Mouse (Mus musculus) layer of hippocampus, postnatal 14 days (tissue): Measurements from ENCODE around the gene Kctd17. TPM values are rescaled to one million over a fixed set of nuclear protein-coding genes. Genes with fewer than 3 reads are reported as not detected.

Experiments
- DNase-seq, 2 experiments: peaks; one replicate each; pipeline ENCODE4 v3.0.0; 2021 to 2022; ENCODE audit warnings: low spot score in 2 of 2, mixed read lengths in 1 of 2
- long read RNA-seq, 2 experiments: library from polyadenylated mRNA; stranded (forward); transcript quantifications; one replicate each; pipeline ENCODE4 v2.0.0; 2021
- total RNA-seq, 2 experiments: library from RNA; stranded (reverse); gene quantifications; 2 replicates each; pipeline ENCODE4 v1.2.3; 2021

The Kctd17 gene
- 100 to 1,000 TPM; 254 to 262 TPM for total RNA-seq
- long read RNA-seq, experiment 1, transcript Kctd17-209 (7 exons, 1,632 nt) = minor isoform, 24 of 132 reads
- long read RNA-seq, experiment 1, transcript Kctd17-202 (6 exons, 986 nt) = major isoform, 26 of 132 reads
- long read RNA-seq, experiment 1, partial matches to known transcripts = 19 of 132 reads
- long read RNA-seq, experiment 1, other reads (novel, unspliced or antisense) = 62 of 132 reads
- long read RNA-seq, experiment 2, transcript Kctd17-202 (6 exons, 986 nt) = major isoform, 56 of 194 reads
- long read RNA-seq, experiment 2, transcript Kctd17-209 (7 exons, 1,632 nt) = minor isoform, 32 of 194 reads
- long read RNA-seq, experiment 2, partial matches to known transcripts = 34 of 194 reads
- long read RNA-seq, experiment 2, other reads (novel, unspliced or antisense) = 69 of 194 reads

DNA sequence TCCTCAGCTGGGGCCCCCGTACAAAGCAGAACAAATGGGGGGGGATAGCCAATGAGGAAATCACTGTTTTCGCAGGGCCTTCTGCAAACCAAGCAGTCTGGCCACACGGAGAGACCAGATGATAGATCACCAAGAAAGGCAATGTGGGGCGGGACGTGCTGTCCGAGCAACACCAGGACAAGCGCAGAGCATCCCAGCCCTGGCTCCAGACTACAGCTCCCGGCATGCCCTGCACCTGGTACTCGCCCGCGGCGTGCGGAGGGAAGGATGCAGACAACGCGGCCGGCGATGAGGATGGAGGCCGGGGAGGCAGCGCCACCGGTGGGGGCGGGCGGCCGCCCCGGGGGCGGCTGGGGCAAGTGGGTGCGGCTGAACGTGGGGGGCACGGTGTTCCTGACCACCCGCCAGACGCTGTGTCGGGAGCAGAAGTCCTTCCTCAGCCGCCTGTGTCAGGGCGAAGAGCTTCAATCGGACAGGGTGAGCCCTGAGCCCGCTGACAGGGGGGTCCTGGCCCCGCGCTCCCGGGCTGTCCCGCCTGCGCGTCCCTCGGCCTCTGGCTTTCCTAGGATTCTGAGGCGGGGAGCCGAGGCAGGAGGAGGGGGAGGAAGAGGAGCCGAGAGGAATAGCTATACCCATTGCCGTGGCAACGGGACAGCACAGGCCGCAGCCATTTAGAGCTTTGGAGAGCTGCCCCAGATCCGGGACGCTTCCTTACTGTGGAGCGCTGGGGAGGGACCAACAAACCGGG is at the start of gene Kctd17:
Gene Kctd17, plus strand, starts transcription at position 174 of the 748 bp plus-strand sequence.
- DNase-seq = peak; percentile 71 to 76

DNA sequence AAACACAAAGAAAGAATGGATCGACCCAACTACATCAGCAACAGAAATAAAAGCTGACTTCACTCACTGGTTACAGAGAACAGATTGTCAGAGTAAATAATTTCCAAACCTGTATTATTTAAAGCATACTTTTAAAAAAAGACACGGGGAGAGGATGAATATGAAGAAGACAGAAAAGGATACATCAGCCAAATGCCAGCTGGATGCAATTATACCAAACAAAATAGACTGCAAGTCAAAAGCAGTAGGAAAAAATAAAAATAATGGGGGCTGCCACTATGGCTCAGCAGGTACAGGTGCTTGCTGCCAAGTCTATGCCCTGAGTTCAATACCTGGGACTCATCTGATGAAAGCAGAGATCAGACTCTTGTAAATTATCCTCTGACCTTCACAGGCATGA is 48.2 kb upstream of the Kctd17 start:
- DNase-seq = no peak

DNA sequence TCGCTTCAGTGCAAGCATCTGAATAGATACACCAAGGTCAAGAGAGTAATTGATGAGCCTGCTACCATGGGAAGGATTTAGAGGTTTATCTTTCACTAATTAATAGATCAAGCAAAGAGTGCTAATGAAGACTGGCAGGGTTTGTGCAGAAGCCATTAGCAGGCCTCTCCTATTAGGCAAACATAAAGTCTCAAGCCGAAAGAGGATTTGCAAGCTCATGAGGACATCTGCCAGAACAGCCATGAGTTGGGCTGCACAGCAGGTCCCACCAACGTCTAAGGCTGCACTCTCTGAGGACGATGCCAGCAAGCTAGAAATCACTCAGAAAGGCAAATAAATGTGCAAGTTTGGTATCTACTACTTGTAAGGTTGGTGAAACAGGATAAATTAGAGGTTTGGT is 47.6 kb upstream of the Kctd17 start:
- DNase-seq = peak in 1 of 2 experiments; percentile 64

DNA sequence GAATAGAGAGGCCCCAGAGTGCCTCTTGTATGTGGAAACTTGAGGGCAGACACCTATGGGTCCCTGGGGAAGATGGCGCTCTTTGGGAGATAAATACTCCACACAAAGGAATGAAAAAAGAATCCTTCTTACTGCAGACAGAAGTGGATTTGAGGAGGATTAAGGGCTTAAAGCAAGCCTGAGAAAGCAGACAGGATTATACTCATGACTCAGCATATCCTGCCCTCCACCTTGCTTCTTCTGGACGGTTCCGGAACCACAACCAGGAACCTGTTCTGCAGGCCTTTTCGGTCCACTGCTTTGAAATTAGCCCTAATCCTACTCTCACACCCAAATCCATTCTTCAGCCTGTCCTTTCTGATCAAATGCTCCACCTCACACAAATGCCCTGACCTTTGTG is 46.2 kb upstream of the Kctd17 start:
- DNase-seq = no peak

DNA sequence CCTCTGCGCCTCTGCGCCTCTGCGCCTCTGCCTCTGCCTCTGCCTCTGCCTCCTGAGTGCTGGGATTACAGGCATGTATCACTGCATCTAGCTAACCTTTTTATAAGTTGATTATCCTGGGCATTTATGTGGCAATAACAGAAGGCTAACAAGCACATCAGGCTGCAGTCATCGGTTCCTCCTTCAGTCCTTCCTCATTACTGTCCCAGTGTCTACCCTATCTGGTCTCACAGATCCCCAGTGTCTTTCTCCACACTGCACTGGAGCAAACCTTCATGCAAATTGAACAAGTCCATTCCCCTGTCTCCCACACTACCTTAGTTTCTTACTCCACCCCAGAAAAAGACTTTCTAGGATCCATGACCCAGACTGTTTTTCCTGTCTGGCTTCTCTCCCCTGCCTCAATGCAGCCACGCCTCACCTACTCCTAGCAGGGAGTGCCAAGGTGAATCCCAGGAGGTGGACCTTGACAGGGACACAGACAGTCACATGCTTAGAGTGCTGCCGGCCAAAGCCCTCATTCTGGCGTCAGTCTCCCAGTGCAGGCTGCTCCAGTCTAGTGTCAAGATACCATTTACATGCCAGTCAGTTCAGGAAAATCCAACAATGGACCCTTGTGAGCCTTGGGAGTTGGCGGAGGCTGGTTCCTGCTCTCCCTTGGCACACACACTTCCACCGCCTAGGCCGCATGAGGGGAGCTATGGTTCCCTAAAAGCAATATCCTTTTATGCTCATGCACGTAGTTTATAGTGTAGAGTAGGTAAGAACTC is 44.7 kb upstream of the Kctd17 start:
- DNase-seq = peak; percentile 45 to 78

DNA sequence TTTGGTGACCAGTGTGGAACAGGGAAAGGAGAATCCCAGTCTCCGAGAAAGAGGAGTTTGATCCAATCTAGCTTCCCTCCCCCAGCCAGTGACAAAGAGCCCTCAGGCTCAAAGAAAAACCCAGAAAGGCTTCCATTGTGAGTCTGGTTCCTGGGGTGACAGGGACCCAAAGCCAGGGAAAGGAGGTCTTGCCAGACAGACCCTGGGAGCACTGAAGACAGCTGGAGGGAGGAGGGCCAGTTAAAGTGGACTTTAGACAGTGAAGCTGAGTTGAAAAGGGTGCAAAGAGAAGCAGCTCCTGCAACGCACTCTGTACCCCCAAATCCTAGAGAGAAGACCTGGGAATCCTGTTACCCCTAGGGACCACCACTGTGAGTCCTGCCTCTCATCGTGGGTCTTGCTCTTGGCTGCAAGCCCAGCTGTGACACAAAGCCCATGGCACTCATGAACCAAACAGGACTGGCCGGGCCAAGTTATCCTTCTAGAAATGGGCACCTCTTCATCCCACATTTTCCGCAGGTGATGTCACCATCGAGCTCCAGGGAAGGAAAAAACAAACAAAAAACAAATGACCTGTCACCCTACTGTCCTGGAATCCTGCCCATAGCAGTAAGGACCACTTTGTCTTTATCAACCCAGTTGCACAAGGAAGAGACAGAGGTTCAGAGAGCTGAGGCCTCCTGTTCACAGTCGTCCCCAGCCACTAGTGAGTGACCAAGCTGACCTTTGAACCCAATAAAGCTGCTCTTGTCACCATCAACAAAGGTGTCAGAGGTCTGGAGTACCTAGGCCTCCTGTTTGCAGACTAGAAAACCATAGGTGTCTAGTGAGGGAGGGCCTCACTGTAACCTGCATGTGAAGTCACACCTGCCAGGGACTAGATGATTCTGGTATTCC is 43.9 kb upstream of the Kctd17 start:
- peak; percentile 60 to 74 for DNase-seq

DNA sequence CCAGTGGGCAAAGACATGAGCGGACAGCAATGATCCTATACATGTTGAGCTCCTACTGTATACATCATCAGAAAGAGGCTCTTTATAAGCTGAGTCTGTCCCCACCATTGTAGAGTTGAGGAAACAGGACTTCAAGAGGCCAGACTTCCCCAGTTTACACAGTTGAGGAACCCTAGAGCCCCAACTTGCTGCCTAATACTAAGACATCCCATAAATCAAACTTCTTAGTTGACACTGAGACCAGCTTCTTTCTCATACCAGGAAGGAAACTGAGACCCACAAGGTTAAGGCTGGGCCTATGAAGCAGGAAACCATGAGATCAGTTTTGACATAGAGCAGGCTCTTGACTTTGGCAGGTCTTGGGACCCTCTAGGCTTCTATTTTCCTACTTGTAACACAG is 42.8 kb upstream of the Kctd17 start:
- DNase-seq = no peak

DNA sequence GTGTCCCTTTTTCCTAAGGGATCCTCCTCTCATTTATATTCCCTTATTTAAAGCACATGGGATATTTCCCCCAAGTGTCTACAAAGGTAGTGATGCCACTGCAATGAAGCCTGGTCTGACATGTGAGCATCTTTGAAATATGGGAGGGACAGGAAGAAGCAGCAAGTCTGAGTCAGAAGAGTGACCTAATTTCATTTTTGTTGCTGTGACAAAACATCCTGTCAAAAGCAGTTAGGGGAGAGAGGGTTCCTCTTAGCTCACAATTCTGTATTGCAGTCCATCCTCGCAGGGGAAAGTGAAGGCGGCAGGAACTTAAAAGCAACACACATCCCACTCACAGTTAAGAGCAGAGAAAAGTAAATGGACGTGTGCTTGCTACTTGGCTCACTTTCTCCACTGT is 37.5 kb upstream of the Kctd17 start:
- no peak for DNase-seq

DNA sequence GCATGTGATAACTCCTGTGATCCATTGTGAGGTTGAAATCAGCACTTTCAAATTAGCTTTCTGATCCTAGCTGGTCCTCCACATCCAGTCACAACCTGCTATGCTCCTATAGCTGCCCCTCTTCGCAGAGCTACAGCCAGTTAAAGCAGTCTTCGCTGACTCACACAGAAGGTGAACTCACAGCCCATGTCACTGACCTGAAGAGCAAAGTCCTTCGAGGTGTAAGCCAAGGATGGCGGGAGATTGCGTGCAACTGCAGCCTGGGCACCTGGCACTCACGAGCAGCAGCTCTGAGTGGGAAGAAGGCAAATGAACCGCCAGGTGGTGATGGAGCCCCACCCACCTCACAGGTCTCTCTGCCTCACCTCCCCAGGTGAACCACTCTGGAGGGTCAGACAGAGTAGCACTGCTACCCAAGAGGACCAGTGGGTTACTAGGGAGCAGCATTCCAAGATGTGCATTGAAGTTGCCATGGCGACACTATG is 32.8 kb upstream of the Kctd17 start, which contains the start of gene Tex33:
Gene Tex33, minus strand, starts transcription at position 435 of the 485 bp plus-strand sequence.
- DNase-seq = no peak

DNA sequence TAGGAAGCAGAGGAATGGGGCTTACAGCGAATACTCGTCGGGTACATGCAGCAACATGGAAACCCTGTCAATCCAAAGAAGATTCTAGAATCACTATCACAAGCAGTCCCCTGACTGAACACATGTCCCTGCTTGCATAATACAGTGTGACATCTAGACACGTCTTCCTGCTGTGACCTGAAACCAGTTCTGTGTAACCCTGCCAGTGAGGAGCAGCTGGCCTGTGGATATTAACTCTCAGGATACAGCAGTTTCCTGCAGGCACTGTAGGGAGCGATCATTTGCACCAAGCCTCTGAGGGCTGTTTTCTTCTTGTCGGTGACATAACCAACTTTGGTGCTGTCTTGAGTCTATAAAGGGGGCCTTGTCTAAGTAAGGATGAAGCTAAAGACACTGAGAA is 27.0 kb upstream of the Kctd17 start:
- no peak for DNase-seq

DNA sequence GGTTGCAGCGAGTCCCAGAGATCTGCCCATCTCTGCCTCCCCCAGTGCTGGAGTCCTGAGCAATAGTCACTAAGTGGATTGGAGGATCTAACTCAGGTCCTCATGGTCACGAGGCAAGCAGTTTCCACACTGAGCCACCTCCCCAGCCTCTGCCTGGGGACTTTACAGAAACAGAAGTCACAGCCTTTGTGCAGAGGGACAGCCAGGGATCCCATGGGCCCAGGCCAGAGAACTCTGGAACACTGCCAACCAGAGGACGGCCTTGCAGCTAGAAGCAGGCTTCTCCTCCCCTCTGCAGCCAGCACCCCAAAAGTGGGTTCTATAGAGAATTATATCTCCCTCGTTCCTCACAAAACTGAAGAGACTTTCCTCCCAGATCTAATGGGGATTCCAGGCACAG is 26.4 kb upstream of the Kctd17 start:
- peak; percentile 51 to 56 for DNase-seq

DNA sequence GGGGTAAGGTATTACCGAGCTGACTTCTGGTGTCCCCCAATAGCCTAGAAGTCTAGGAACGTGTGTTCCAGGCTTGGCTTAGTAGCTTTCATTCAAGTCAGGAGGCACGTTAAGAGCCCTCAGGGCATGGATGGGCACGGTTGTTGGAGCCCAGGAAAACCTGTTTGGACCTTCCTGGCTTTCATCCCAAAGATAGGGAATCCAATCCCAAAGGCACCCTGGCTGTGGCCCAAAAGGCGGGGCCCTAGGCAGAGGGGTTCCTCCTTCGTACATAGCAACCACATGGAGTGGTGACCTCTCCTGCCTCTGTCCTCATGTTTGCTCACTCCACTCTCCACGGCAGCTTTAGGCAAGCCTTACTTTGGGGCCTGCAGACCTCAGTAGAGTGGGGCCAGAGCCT is 25.9 kb upstream of the Kctd17 start:
- no peak for DNase-seq

DNA sequence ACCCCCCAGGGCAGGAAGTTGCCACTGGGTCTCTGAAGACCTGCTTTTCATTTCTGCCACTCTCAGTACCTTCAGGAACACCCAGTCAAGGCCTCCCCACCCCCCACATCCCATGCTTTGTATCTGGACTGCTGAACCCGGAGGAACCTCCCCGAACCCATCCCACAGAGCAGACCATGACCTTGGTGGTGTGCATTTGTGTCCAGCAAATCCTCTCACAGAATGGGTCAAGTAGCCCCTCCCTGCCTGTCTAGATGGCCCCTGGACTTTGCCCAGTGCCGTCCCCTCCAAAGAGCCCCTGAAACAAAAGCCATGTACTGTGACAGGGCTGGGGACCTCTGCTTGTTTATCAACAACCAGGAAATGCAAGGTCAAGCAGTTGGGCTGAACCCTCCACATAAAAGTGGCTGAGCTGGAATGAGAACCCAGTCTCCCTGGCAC is 25.0 kb upstream of the Kctd17 start:
- no peak for DNase-seq

DNA sequence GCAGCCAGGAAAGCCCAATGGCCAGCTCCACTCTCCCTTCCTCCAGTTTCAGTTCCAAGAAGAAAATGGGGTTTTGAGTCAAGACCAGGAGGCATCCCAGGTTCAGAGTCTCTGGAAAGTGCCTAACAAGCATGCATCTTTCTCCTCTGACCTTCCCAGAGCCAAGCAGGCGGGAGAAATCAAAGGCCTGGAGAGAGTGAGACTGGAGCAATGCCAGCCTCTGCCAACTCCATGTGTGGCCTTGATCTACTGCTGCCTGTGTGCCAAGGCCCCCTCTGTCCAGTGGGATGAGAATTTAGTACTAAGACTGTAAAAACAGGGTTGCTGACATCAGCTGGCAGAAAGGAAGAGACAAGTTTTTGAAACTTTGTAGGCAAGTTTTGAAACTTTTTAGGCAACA is 24.5 kb upstream of the Kctd17 start:
- DNase-seq = peak in 1 of 2 experiments; percentile 66

DNA sequence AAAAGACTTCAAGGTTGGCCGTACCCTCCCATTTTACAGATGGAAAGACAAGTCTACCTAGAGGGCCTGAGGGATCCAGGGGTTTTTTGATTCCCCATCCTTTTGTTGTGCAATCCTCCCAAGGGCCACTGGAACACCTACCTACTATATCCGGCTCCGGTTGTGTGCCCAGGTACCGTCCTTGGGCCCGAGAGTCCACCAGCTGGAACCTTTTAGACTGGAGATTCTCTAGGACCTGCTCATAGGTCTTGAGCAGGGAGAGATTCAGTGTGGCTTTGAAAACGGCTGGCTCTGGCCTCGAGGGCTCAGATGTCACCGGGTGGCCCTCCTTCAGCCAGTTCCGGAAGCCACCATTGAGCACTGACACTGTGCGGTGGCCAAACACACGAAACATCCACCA is 23.3 kb upstream of the Kctd17 start:
- no peak for DNase-seq

DNA sequence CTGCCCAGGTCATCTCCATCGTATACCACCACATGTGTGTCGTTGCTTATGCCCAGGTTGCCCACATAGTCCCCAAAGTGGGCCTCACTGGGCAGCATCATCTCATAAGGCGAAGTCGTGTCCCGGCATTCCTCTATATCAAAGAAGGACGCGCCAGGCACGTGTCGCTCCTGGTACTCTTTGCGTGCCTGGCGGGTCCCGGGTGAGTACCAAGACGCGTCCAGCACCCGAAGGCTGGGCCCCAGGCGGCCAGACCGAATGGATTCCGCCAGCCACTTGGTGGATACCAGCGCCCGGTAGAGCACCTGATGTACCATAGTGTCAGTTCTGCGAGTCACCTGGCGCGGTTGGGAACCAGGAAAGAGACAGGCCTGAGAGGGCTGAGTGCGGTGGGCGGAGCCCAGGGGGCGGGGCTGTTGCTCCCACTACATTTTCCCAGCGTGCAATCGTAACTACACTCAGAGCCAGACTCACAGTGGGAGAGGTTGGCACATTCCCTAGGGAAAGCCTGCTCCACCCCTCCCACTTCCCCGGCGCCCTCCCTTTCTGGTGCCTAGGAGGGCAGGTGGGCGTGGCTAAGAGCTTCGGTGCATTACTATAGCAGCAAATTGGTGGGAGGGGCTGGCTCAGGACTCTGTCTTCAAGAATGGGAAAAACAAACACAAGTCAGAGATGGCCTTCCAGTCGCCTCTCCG is 22.7 kb upstream of the Kctd17 start, which contains the start of gene Tst:
Gene Tst, minus strand, starts transcription at position 391 of the 695 bp plus-strand sequence.
- DNase-seq = peak; percentile 90 to 96

DNA sequence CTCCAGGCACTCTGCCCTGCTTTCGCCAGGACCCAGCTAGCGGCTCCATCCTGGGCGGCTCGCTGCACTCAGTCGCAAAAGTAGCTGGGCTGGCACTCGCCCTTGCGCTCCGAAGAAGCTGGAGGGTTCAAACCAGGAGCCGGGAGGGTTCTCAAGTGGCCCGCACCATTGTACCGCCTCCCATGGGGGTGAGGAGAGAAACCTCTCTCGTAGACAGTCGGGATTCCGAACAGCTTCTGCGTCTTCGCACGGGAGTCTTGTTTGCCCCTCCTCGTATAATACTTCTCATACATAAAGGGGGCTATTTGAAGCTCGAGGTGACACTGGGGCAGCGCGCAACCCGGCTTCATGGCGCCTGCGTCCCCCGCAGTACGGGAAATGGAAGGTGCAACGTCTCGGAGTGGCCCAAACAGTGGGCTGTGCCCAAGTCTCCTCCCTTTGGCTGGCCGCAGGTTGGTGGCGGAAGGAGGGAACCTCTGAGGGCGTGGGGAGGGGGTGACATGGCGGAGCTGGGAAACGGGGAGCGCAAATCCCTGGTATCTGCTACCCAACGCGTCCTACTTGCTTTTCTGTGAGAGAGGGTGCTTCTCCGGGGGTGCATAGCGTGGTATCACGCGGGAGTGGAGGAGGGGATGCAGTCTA is 21.9 kb upstream of the Kctd17 start, which contains the start of gene Mpst:
Gene Mpst, plus strand, starts transcription at position 124 of the 642 bp plus-strand sequence.
- DNase-seq = peak; percentile 91 to 96

DNA sequence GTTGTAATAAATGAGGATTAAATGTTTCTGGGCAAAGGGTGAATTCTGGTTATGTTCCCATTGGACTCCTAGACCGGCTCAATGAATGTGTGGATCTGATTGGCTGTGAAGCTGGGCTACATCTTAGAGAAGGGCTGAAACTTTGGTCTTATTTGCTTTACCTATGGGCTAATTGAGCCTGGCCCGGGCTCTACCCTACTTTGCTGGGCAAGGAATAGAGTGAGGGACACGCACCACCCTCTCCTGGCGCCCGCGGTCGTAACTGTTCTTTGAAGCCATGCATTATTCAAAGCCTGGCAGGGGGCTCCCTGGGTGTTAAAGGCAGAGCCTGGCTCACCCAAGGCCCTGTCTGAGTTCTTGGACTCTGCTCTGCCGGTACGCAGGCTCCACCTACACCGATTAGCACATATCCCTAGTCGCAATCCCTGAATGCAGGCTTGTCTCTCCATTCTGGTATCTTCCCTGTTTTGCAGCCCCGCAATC is 18.8 kb upstream of the Kctd17 start:
- DNase-seq = no peak
